Mouse (Mus musculus): ENCODE measurements around the gene Eprs.

DNA sequence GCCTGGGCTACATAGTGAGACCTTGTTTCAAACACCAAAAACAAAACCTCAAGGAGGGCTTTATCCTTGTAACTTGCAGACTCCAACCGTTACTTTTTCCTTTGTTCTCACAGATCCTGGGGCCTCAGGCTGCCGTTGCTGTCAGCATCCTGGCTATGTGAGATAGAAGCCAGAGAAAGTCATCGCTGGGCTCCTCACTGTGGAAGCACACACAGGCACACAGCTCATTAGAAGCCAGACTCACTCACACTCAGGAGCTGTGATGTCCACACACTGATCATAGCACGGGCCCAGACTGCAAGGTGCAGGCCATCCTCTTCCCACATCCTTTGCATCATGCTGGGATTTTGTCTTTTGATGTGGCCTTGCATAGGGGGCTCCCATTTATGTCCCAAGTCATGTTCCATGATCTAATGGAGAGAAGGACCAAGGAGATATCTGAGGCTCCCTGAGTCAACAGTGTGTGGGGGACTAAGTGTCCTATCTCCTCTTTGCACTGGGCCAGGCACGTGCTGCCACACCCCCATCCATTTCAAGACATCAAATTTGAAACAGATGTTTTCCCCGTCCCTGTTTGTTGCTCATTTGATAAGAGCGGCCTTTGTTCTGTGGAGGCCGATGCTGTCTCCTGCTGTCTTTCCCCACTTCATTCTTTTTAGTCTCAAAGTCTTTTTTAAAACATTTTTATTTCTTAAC lies 109.3 kb downstream of the Eprs start:
- TF ChIP-seq ZC3H11A (IDR thresholded peaks at IDR 0.05; ENCODE audit: borderline replicate concordance, low read depth, low read length): no peak
- TF ChIP-seq HCFC1 (IDR thresholded peaks at IDR 0.05; ENCODE audit: borderline replicate concordance, insufficient read depth, low read length): no peak
- TF ChIP-seq ZNF384 (IDR thresholded peaks at IDR 0.05; ENCODE audit: low read depth, low read length): no peak
- no peak for TF ChIP-seq MAFK (IDR thresholded peaks at IDR 0.05; ENCODE audit: insufficient read depth, low read depth, low read length)

Data from ES-E14 (cell line).